Mouse (Mus musculus) heart, embryonic 13.5 days (tissue): Measurements from ENCODE around the gene Cst9. TPM values are rescaled to one million over a fixed set of nuclear protein-coding genes. Genes with fewer than 3 reads are reported as not detected.

Experiments
- ATAC-seq: fragments of 200-750 bp; cut with Nextera tagmentation; 2 replicates; pipeline ENCODE4 v1.8.0; 2017; ENCODE audit warnings: moderate TSS enrichment; ENCODE audit not compliant: insufficient number of reproducible peaks, low FRiP score, low TSS enrichment; ENCODE audit errors: extremely low read depth
- H3K27ac ChIP-seq: fragments of 300-500 bp; sonication (generic); replicated peaks from 2 replicates; pipeline ENCODE4 v1.5.1; 2015; ENCODE audit warnings: moderate library complexity, mild to moderate bottlenecking, inconsistent platforms
- H3K27me3 ChIP-seq: fragments of 300-500 bp; sonication (generic); replicated peaks from 2 replicates; pipeline ENCODE4 v1.6.1; 2015; ENCODE audit warnings: mild to moderate bottlenecking, inconsistent platforms
- H3K36me3 ChIP-seq: fragments of 300-500 bp; sonication (generic); 2 replicates; pipeline ENCODE4 v1.6.1; 2015; ENCODE audit warnings: mild to moderate bottlenecking, inconsistent platforms
- H3K4me1 ChIP-seq: fragments of 300-500 bp; sonication (generic); 2 replicates; pipeline ENCODE4 v1.6.1; 2015; ENCODE audit warnings: inconsistent platforms
- H3K4me2 ChIP-seq: fragments of 300-500 bp; sonication (generic); 2 replicates; pipeline ENCODE4 v1.6.1; 2015; ENCODE audit warnings: inconsistent platforms, mild to moderate bottlenecking, moderate library complexity
- H3K4me3 ChIP-seq: fragments of 300-500 bp; sonication (generic); 2 replicates; pipeline ENCODE4 v1.5.1; 2015; ENCODE audit warnings: moderate library complexity, mild to moderate bottlenecking, inconsistent platforms
- H3K9ac ChIP-seq: fragments of 300-500 bp; sonication (generic); 2 replicates; pipeline ENCODE4 v1.6.1; 2015; ENCODE audit warnings: inconsistent platforms, mild to moderate bottlenecking, moderate library complexity
- H3K9me3 ChIP-seq: fragments of 300-500 bp; sonication (generic); 2 replicates; pipeline ENCODE4 v1.6.1; 2016; ENCODE audit warnings: inconsistent platforms
- WGBS: fragments of 180-500 bp; shearing (Covaris S2); methylation state at CpG from one replicate; pipeline ENCODE4 v1.1.7; 2015; ENCODE audit warnings: mixed read lengths; 5-methylcytosine and 5-hydroxymethylcytosine counted together
- polyA plus RNA-seq: library from polyadenylated mRNA; unstranded; fragments of >200 nt; fragmentation: Nextera tagmentation; extraction: Ambion mirVana; gene quantifications from 2 replicates; pipeline ENCODE4 v1.2.1, GENCODE M21; 2015

The Cst9 gene
- polyA plus RNA-seq, 1 experiment from 2014 or later, result 3.3 TPM

DNA sequence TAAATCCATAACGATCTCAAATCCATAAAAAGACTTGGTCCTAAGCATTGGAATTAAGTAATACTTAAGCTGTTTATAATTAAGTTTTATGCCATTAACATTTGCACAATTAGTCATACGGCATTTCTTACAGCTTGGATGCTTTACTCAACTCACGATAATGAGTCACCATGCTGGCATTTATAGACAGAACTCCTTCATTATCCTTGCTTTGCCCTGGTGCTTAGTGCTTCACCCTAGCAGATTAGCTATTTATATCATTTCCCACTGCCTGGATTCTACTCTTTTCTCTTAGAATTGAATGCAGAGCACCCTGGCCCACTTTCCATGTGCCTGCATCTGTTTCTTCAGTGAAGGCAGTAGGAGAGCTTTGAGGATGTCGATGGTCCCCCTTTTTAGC lies 22.6 kb downstream of the Cst9 start:
- ATAC-seq, result no peak
- Histone ChIP-seq H3K4me2 (no peak overlapping the region; the same call in 1 of the 2 replicates), H3K4me3 (no peak overlapping the region), H3K27ac (peak overlapping the region; percentile 73; the same call in 1 of the 2 replicates), H3K4me1 (peaks cover 19% of the 10 kb centered on the region), H3K27me3 (no peaks in the 10 kb centered on the region), H3K9ac (no peak overlapping the region), H3K9me3 (peaks cover 4% of the 10 kb centered on the region; the same call in 1 of the 2 replicates), H3K36me3 (no peaks in the 10 kb centered on the region)
- WGBS, result 55% methylated on average over 4 of the region's 4 CpGs

- H3K9me3 ChIP-seq, result no peaks in the 10 kb centered on the region
- ATAC-seq, result no peak
- no peak overlapping the region for H3K9ac ChIP-seq
- no peak overlapping the region for H3K4me2 ChIP-seq
- H3K36me3 ChIP-seq, result no peaks in the 10 kb centered on the region
- H3K4me3 ChIP-seq, result no peak overlapping the region
- H3K27me3 ChIP-seq, result no peaks in the 10 kb centered on the region
- WGBS, result 72% methylated on average over 4 of the region's 4 CpGs
- H3K4me1 ChIP-seq, result peaks cover 32% of the 10 kb centered on the region
- H3K27ac ChIP-seq, result no peak overlapping the region
Measured at GRCm38 (mm10) chr2:148860993-148861392, 26.0 kb downstream of the Cst9 start.

- no peak overlapping the region for H3K9ac ChIP-seq
- H3K4me1 ChIP-seq, result peaks cover 26% of the 10 kb centered on the region
- H3K36me3 ChIP-seq, result no peaks in the 10 kb centered on the region
- H3K4me3 ChIP-seq, result no peak overlapping the region
- no peaks in the 10 kb centered on the region for H3K27me3 ChIP-seq
- H3K27ac ChIP-seq, result no peak overlapping the region
- no peaks in the 10 kb centered on the region for H3K9me3 ChIP-seq
- H3K4me2 ChIP-seq, result no peak overlapping the region
- ATAC-seq, result no peak
Measured at GRCm38 (mm10) chr2:148861693-148862092, 26.7 kb downstream of the Cst9 start.

- peak within 1 kb of the TSS; percentile 80 for H3K27ac ChIP-seq
- H3K4me2 ChIP-seq, result peak within 1 kb of the TSS; percentile 24
- H3K9ac ChIP-seq, result peak within 1 kb of the TSS; percentile 19; the same call in 1 of the 2 replicates
- H3K9me3 ChIP-seq, result no peaks in the 10 kb centered on the region
- no peak for ATAC-seq
- peaks cover 13% of the 10 kb centered on the region for H3K4me1 ChIP-seq
- no peaks in the 10 kb centered on the region for H3K36me3 ChIP-seq
- WGBS, result 9% methylated on average over 2 of the region's 2 CpGs
- no peaks in the 10 kb centered on the region for H3K27me3 ChIP-seq
- no peak within 1 kb of the TSS for H3K4me3 ChIP-seq
Measured at GRCm38 (mm10) chr2:148864966-148865365, 30.0 kb downstream of the Cst9 start, which contains the start of gene 9230104L09Rik. TSS of gene 9230104L09Rik (minus strand) at chr2:148865038.

DNA sequence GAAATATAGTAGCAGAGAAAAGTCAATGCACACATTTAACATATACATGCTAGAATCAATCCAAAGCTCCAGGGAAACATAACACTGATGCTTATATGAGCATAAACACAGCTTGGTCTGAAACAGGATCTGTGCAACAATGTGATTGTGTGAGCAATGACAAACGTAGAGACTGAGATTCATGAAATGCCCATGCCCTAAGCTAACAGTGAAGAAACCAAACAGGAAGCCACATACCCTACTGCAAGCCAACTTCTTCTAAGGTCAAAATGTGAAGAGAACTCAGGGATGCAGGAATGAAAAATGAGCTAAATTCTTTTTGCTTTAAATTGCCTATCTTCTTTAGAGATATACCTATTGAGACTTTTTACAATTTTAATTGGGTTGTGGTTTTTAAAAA lies 34.0 kb downstream of the Cst9 start:
- no peak overlapping the region for H3K27ac ChIP-seq
- H3K4me2 ChIP-seq, result no peak overlapping the region
- H3K9ac ChIP-seq, result no peak overlapping the region
- peaks cover 24% of the 10 kb centered on the region for H3K36me3 ChIP-seq
- H3K4me1 ChIP-seq, result peaks cover 35% of the 10 kb centered on the region
- H3K4me3 ChIP-seq, result no peak overlapping the region
- no peak for ATAC-seq
- H3K9me3 ChIP-seq, result no peaks in the 10 kb centered on the region
- WGBS, result 73% methylated on average over 1 of the region's 1 CpGs
- H3K27me3 ChIP-seq, result no peaks in the 10 kb centered on the region

DNA sequence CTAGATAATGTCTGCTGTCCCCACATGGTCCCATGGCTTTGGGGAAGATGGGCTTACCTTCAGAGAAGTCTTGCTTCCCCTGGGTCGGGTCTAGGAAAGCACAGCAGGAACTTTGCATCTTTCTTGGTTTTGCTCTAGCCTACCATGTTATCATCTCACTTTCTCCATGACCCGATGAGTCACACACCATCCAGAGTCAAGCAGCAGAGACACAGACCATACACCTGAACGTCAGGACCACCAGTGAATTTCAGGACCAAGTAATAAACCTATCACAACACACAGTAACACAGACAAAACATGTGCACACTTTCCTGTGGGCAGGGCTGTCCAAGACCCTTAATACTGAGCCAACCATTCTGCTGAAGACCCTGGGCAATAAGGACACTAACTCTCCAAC lies 35.6 kb downstream of the Cst9 start:
- Histone ChIP-seq H3K4me2 (no peak overlapping the region), H3K9ac (no peak overlapping the region), H3K4me3 (no peak overlapping the region), H3K27ac (no peak overlapping the region), H3K27me3 (no peaks in the 10 kb centered on the region), H3K36me3 (peaks cover 24% of the 10 kb centered on the region), H3K4me1 (peaks cover 32% of the 10 kb centered on the region), H3K9me3 (no peaks in the 10 kb centered on the region)
- 69% methylated on average over 3 of the region's 3 CpGs for WGBS
- no peak for ATAC-seq

DNA sequence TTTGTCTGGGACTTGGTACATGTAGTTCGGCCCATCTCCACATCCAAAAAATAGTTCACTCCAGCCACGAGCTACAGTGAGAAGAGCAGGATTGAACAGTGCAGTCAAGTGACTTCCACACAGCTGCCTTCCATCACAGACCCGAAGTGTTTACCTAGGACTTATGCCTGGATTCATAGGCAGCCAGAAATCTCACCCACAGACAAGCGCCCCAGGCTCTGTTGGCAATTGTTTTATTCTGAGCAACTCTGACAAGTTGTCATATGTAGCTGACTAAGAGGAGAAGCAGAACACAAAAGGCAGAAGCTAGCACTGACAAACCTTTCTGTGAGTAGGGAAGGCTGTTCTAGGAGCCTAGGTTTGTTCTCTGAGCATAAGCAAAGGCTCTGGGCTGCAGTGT lies 37.9 kb downstream of the Cst9 start:
- Histone ChIP-seq H3K4me1 (peaks cover 48% of the 10 kb centered on the region), H3K9ac (peak overlapping the region; percentile 94), H3K4me2 (peak overlapping the region; percentile 82), H3K27ac (peak overlapping the region; percentile 95), H3K9me3 (no peaks in the 10 kb centered on the region), H3K36me3 (peaks cover 24% of the 10 kb centered on the region), H3K27me3 (no peaks in the 10 kb centered on the region), H3K4me3 (peak overlapping the region; percentile 80)
- WGBS, result 46% methylated on average over 4 of the region's 4 CpGs
- ATAC-seq, result no peak

GRCm38 (mm10) chr2:148874224-148874616 lies 39.3 kb downstream of the Cst9 start:
- WGBS, result 33% methylated on average over 3 of the region's 3 CpGs
- no peaks in the 10 kb centered on the region for H3K9me3 ChIP-seq
- ATAC-seq, result no peak
- peaks cover 61% of the 10 kb centered on the region for H3K4me1 ChIP-seq
- peak overlapping the region; percentile 82 for H3K4me2 ChIP-seq
- peak overlapping the region; percentile 94 for H3K9ac ChIP-seq
- H3K4me3 ChIP-seq, result peak overlapping the region; percentile 80
- H3K36me3 ChIP-seq, result peaks cover 24% of the 10 kb centered on the region
- H3K27me3 ChIP-seq, result no peaks in the 10 kb centered on the region
- peak overlapping the region; percentile 95 for H3K27ac ChIP-seq

- H3K4me1 ChIP-seq, result peaks cover 67% of the 10 kb centered on the region
- H3K36me3 ChIP-seq, result peaks cover 24% of the 10 kb centered on the region
- peak overlapping the region; percentile 94 for H3K9ac ChIP-seq
- no peaks in the 10 kb centered on the region for H3K9me3 ChIP-seq
- H3K27ac ChIP-seq, result peak overlapping the region; percentile 95
- peak overlapping the region; percentile 82 for H3K4me2 ChIP-seq
- no peaks in the 10 kb centered on the region for H3K27me3 ChIP-seq
- H3K4me3 ChIP-seq, result peak overlapping the region; percentile 80
- under 1% methylated on average over 34 of the region's 34 CpGs for WGBS
- peak; percentile 28; the same call in 1 of the 2 replicates for ATAC-seq
Measured at GRCm38 (mm10) chr2:148874617-148875334, 39.8 kb downstream of the Cst9 start.

DNA sequence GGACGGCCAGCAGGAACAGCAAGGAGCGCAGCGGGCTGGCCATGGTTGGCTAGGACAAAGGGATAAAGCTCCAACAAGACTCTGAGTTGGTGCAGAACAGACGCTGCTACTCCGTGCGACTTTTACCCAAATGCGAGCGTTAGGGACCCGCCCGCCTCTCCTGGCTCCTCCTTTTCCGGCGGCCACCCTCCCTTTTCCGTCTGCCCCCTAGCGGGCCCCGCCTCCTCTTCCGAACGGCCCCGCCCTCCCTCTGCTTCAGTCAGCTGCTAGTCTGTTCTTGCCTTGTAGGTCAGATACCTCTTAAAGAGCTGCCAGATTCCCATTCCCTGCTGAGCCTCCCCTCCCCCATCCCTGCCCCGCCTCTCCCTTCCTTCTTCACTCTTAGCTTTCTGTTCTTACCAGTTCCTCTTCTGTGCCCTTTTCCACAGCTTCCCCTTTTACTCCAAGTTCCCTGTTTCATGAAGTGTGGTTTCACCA lies 40.4 kb downstream of the Cst9 start, which contains the start of gene Cst3:
Cst3 (minus strand) TSS at position 358 of the 477 bp plus-strand sequence.
- 0% methylated on average over 19 of the region's 19 CpGs for WGBS
- peak within 1 kb of the TSS; percentile 94 for H3K9ac ChIP-seq
- H3K4me2 ChIP-seq, result peak within 1 kb of the TSS; percentile 82
- peak within 1 kb of the TSS; percentile 95 for H3K27ac ChIP-seq
- peaks cover 22% of the 10 kb centered on the region for H3K36me3 ChIP-seq
- H3K4me3 ChIP-seq, result peak within 1 kb of the TSS; percentile 80
- H3K4me1 ChIP-seq, result peaks cover 68% of the 10 kb centered on the region
- no peaks in the 10 kb centered on the region for H3K27me3 ChIP-seq
- no peaks in the 10 kb centered on the region for H3K9me3 ChIP-seq
- ATAC-seq, result peak; percentile 84

- WGBS, result 22% methylated on average over 3 of the region's 3 CpGs
- Histone ChIP-seq H3K27me3 (no peaks in the 10 kb centered on the region), H3K27ac (peak overlapping the region; percentile 13), H3K4me2 (no peak overlapping the region), H3K4me1 (peaks cover 64% of the 10 kb centered on the region), H3K9me3 (no peaks in the 10 kb centered on the region), H3K9ac (no peak overlapping the region), H3K36me3 (peaks cover 5% of the 10 kb centered on the region), H3K4me3 (no peak overlapping the region)
- no peak for ATAC-seq
Measured at GRCm38 (mm10) chr2:148877016-148877770, 42.2 kb downstream of the Cst9 start.
